Mouse (Mus musculus) brain, embryonic 14.5 days (tissue): ENCODE results near the gene Mrpl38.

Experiments used
- CTCF ChIP-seq: fragments of 200-500 bp; IDR thresholded peaks from 2 replicates; pipeline ENCODE4 v1.5.1; 2012; ENCODE audit warnings: inconsistent platforms, mild to moderate bottlenecking, moderate library complexity, borderline replicate concordance; ENCODE audit not compliant: insufficient read depth, insufficient read length; ENCODE audit errors: extremely low read depth
- POLR2A ChIP-seq: fragments of 200-500 bp; IDR thresholded peaks from 2 replicates; pipeline ENCODE4 v1.6.1; 2012; ENCODE audit warnings: mild to moderate bottlenecking, inconsistent platforms, borderline replicate concordance; ENCODE audit not compliant: poor library complexity, insufficient read depth, insufficient read length, severe bottlenecking; ENCODE audit errors: extremely low read depth

DNA sequence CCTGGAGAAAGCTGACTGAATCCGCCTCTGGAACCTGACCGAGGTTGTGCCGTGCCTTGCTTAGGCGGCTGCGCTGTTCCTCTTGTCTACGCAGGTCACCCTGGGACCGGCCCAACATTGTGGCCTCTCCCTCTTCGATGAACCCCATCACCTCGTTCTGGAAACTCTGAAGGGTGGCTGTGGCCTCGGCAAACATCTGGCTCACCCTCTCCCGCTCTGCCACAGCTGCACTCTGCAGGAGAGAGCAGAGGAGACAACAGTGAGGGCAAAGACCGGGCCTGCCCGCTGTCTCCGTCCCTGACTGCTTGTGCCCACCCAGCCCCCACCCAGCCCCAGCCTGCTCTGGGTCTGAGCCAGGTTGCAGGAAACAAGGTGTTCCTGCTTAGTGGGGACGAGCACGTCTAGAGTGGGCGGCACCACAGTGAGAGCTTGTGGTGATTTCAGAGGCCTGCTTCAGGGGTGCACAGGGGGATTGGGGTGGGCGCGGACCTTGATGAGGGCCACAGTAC, 30.8 kb downstream of the Mrpl38 start:
- TF ChIP-seq POLR2A = no peak
- no peak for TF ChIP-seq CTCF
